Mouse (Mus musculus) thymus, postnatal 10 days (tissue): Measurements from ENCODE around the gene Nbl1.

Source experiments
- DNase-seq, 2 experiments: peaks; one replicate each; pipeline ENCODE4 v3.0.0; 2021; ENCODE audit warnings: low spot score in 2 of 2

Gene Nbl1

GRCm38 (mm10) chr4:139100326-139100725 lies 7.5 kb upstream of the Nbl1 start:
- DNase-seq: no peak

DNA sequence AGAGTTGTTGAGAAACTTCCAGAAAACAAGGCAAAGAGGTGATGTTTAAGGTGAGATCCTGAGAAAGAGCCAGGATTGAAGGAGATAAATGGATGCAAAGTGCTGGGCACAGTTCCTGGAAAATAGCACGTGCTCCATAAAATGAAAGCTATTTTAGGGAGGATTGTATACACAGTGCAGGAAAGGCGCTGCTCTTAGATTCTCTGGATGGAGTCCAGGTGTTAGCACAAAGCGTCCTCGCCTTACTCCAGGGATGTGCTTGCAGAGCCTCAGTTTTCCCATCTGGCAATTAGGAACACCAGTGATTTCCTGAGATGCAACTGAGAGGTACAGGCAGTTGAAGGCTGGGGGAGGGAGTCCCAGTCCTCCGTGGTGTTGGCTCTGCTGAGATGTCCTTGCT lies 3.4 kb upstream of the Nbl1 start:
- no peak for DNase-seq

DNA sequence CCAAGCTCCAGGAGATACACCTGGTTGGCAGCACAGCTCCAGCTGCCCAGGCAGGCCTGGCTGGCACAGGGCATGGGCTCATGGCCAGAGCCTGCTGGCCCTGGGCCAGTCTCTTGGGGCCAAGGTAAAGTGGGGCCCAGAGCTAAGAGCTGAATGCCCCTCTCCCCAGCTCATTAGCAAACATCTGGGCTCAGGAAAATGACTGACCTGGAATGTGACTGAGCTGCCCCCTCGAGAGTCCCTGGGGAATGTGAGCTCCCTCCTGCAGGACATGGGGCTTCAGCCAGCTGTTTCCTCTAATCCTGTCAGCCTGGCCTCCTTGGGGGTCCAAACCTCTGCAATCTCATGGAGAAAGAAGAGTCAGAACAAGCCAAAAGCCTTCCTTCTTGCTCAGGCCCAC lies 2.6 kb upstream of the Nbl1 start:
- no peak for DNase-seq

- DNase-seq: no peak
Measured at GRCm38 (mm10) chr4:139093196-139093530, 370 bp upstream of the Nbl1 start.

DNA sequence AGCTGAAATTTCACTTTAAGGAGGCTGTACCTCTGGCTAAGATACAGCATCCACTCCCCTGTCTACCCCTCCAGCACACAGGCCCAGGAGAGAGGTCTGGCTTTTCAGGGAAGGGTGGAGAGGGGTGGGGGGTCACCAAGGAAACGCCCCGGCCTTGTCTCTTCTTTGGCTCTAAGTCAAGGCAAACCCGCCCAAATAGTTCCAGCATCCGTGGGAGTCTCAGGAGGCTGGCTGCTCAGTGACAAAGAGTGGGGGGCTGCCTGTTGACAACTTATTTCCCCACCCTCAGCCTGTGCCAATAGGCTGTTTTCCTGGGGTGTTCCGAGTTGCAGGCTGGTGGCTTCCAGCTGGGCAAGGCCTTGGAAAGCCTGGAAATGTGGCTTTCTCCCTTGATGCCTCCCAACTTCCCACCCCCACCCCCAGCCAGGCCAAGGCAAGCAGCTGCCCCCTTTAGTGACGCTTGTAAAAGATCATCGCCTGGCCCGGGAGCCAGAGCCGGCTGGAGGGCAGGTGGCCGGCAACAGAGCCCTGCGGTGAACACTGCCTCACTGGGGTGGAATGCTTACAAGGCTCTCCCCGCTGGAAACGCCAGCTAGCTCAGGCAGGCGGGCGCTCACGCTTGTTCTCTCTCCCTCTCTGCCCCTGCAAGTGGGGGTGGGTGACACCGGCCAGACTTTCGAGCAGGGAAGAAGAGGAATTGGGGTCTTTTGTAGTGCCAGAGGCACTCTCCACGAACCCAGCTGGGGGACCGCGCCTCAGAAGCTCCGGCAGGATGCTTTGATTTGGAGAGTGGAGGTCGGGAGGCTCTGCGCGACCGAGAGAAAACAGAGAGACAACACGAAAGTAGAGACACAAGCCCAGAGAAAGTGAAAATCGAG lies 1.1 kb downstream of the Nbl1 start:
- DNase-seq: no peak

GRCm38 (mm10) chr4:139091066-139091465 lies 1.7 kb downstream of the Nbl1 start:
- DNase-seq: no peak

DNA sequence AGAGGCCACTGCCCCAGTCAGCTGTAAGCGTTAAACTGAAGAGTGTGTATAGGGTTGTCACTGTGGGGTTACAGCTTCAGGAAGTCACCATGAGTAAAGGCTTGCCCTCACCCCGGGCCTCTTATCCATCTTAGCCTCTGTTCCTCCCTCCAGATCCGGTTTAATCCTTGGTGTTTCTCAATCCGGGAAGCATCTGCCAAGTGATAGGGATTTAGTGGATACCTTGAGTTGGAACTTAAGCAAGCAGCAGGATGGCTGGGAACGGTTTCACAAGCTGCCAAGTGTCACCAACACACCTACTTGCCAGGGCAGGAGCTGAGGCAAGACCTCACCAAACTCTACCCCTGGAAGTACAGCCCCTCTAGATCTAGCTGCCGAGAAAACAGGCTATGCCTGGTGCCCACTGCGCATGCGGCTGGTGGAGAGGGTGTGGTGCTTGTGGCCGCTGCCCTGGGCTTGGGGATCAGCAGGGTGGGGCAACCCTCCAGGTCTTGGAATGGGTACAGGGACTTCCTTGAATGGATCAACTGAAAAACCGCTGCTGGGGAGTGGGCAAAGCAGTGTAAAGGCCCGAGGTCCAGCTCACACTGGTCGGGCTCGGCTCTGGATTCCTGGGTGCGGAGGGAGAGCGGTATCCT lies 2.4 kb downstream of the Nbl1 start:
- DNase-seq: no peak

GRCm38 (mm10) chr4:139088982-139089671 lies 3.7 kb downstream of the Nbl1 start:
- no peak for DNase-seq

DNA sequence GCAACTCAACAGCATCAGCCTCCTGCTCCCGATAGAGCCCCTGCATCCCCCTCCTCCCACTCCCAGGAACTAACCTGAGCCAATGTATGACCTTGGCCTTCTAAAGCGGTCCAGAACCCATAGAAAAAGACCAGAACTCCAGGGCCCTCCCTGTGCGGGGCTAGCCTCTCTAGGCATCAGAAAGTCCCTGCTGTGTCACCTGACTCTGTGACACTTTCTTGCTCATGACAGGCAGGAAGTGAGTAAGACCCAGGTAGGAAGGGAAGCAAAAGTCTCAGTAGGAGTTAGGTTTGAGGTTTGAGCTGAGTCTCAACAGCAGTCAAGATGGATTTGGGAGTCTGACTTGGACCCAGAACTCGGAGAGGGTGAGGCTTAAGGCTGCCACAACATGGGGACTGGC lies 5.8 kb downstream of the Nbl1 start:
- DNase-seq: no peak

DNA sequence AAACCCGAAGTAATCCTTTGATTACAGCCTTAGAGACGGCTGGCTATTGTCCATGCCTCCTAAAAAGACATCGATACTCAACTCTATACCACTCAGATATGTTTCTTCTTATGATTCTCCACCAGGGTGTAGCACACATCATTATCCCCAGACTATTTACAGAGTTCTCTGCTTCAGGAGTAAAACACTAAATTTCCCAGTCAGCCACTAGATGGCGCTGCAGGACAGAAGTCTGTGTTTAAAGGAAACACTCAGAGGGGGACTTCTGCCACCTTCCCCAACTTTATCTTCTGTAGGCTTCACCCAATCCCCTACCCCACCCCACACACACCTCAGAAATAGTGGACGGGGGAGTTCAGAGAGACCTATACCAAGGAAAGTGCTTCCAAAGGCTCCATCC lies 6.8 kb downstream of the Nbl1 start:
- DNase-seq: peak; percentile 68 to 84

DNA sequence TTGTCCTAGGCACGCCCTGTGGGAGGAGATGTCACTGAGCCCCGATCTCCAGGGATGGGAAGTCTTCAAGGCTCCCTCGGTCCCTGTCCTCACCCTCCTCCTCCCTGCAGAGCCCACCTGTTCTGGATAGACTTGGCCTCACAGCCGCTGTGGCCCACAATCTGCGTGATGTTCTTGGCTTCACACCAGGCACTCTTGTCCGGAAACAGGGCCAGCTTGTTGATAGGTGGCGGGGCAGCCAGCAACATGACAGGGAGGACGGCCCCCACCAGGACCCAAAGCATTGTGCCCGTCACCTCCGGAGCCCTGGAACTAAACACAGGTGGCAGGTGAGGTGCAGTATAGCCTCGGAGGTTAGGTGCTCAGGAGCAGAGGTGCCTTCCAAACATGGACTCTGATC lies 7.5 kb downstream of the Nbl1 start:
- DNase-seq: no peak

DNA sequence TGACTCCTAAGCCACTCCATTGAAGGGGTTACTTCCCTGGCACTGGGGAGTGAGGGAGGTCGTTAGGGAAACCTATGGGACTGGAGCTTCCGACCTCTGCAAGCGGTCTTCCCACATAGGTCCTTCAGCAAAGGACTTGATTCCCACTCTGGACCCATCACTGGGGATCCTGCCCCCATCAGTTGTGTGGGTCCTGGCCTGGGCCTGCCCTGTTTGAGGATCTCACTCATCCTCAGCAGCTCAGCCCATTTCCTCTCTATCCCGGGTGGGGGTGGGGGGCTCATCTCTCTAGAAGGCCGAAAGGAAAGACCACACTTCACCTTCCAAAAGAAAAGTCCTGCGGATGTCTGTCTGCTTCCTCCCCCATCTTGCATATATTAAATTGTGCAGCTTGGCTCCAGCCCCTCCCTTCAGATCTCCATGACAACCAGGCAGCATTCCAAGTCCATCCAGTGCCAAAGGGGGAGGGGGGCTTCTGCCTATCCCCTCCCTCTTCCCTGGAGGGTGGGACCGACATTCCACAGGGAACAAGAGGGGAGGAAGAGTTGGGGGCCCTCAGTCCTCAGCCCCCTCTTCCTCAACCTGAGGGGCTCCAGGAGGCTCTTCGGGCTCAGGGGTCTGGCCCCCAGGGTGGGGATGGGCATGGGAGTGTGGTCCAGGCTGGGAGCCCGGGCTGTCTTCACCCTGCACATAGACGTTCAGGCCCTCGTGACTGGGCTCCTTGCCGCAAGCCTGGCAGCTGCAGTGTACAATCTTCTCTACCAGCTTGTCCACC lies 9.8 kb downstream of the Nbl1 start:
- no peak for DNase-seq

DNA sequence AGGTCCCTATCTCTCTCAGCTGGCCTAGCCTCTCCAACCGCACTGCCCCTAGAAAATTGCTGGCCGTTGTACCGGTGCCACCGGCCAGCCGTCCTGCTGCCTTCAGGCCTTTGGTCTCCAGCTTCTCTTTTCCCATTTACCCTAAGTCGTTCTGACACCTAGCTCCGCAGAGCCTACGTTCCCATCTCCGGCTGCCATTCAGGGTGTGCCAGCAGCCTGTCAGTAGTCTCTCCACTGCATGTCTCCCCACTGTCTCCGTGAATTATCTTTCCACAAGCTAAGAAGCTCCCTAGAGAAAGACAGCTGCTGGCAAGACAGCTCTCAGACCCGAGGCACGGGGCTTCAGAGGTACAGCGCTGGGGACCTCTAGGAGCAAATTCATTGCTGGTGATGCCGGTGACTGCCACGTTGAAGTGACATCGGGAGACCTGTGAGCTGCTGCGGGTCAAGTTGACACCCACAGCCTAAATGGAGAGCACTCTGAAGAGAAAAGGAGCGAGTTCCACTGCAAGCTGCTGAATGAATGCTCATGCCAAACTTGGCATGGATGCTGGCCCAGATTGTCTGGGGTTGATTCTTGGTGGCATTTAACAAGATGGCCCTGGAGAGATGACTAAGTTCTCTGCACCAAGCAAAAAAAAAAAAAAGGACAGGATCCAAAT lies 11.4 kb downstream of the Nbl1 start:
- no peak for DNase-seq

DNA sequence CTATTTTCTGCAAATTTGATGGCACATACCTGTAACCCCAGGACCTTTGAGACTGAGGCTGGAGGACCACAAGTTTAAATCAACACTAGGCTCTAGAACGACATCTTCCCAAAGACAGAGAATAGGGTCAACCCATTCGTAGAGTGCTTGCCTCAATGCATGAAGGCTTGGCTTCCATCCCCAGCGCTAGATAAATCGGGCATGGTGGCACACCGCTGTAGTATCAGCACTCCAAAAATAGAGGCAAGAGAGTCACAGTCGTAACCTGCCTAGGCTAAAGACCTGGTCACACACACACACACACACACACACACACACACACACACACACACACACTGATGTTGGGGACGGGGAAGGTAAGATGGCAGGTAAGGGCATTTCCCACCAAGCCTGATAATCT lies 12.5 kb downstream of the Nbl1 start:
- no peak for DNase-seq

DNA sequence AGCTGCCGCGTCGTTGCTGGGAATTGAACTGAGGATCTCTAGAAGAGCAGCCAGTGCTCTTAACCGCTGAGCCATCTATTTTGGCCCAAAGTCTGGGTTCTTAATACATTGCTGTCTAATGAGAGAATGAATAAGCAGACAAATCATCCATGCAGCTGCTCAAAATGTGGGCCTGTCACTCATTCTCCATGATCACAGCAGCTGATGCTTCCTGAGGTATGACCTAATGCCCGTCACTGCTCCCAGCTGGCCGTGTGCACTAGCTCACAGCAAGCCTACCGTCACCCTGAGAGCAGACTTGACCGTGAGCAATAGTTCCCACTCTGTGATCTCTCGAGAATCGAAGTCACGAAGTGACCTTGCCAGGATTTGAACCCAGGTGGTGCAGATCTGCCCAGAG lies 13.4 kb downstream of the Nbl1 start:
- DNase-seq: no peak

DNA sequence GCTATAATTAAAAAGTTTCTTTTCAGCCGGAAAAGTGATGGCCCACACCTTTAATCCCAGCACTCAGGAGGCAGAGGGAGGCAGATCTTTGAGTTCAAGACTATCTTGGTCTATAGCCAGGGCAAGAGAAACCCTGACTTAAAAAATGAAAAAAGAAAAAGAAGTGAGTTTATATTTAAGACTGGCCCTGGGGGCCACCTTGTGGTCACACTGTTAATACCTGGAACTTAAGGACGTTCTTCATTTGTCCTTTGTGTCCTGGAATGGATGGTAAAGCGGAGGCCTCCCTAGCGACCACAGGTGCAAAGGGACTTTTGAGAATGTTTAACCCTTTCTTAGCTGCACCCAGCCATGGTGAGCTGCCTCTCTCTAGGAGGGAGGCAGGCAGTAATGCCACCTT lies 14.1 kb downstream of the Nbl1 start:
- no peak for DNase-seq

- DNase-seq: no peak
Measured at GRCm38 (mm10) chr4:139078313-139078712, 14.5 kb downstream of the Nbl1 start.

- DNase-seq: no peak
Measured at GRCm38 (mm10) chr4:139075915-139076314, 16.9 kb downstream of the Nbl1 start.

GRCm38 (mm10) chr4:139075041-139075711 lies 17.6 kb downstream of the Nbl1 start, which contains the start of gene Htr6:
Htr6 (minus strand) TSS chr4:139075570.
- no peak for DNase-seq

DNA sequence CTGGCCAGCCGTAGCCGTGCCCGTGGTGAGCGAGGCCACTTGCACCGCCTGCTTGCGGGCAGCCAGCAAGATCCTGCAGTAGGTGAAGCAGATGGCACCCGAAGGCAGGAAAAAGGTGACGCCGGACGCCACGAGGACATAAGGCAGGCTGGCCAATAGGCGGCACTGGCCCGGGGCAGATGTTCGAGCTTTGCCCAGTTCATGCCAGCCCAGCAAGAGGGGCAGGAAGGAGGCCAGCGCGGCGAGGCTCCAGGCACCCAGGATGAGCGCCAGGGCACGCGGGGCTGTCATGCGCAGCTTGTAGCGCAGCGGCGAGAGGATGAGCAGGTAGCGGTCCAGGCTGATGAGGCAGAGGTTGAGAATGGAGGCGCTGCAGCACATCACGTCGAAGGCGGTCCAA lies 18.7 kb downstream of the Nbl1 start:
- DNase-seq: no peak

- no peak for DNase-seq
Measured at GRCm38 (mm10) chr4:139068287-139068686, 24.5 kb downstream of the Nbl1 start.
